Comparison of ENCODE assay signal across 9 mouse cellular contexts in the genomic region with DNA sequence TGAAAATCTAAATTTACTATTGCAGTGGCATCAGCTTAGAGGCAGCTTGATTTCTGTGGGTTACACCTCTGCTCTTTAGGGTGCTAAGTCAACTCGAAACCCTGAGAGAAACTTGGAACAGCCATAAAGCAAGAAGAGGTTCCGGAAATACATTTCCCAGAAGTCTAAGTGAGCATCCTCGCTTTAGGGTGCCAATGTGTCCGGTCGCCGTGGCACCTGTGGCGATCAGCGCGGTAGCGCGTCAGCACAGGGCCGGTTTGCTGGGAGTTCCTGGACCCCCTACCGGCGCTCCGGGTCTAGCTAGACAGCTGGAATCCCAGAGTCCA. TPM values are rescaled to one million over a fixed set of nuclear protein-coding genes. Genes with fewer than 3 reads are reported as not detected.
A peak's percentile ranks its signal among the peaks of the same experiment; 100 is the strongest.
DNase-seq lines count a peak whose midpoint lies in the region; ATAC-seq and TF ChIP-seq lines count a peak whose summit lies in the region.
"Had no signal": no experiment of that assay in that cellular context is flagged by ENCODE, and none has a peak within 500 bp of the region (broad histone marks: within the 10 kb centered on the region; RNA-seq: fewer than 3 reads in every experiment).

No protein-coding gene starts in this region.

- H3K79me2 ChIP-seq in liver, adult 2 months (ENCODE audit: control insufficient read depth, insufficient read depth, low read length), result no peaks in the 10 kb centered on the region

- intact Hi-C loops in left cerebral cortex, postnatal 4 days (cut with DNase I), result no loop called here

- H3K9me3 ChIP-seq in embryonic facial prominence, embryonic 15.5 days (replicated peaks), result no peaks in the 10 kb centered on the region
- no peaks in the 10 kb centered on the region for H3K9me3 ChIP-seq in limb, embryonic 11.5 days (ENCODE audit: control insufficient read depth, low read length)
- no peaks in the 10 kb centered on the region for H3K9me3 ChIP-seq in neural tube, embryonic 15.5 days (replicated peaks)

- peak overlapping the region; percentile 66 for H3K9ac ChIP-seq in liver, adult 2 months (ENCODE audit: low read depth, low read length)
- H3K9ac ChIP-seq in embryonic facial prominence, embryonic 15.5 days, result peak overlapping the region; percentile 42
- H3K9ac ChIP-seq in limb, embryonic 11.5 days (ENCODE audit: low read length), result peak overlapping the region; percentile 38
- H3K9ac ChIP-seq in neural tube, embryonic 15.5 days (replicated peaks), result peak overlapping the region; percentile 63

- WGBS in liver, adult 2 months, result 1% methylated on average over 15 of the region's 15 CpGs
- 3% methylated on average over 15 of the region's 15 CpGs for WGBS in embryonic facial prominence, embryonic 15.5 days
- WGBS in limb, embryonic 11.5 days, result 2% methylated on average over 15 of the region's 15 CpGs
- WGBS in neural tube, embryonic 15.5 days, result under 1% methylated on average over 15 of the region's 15 CpGs

- no peak for DNase-seq in liver, adult 2 months (ENCODE audit: extremely low read depth, low read depth, low spot score)
- DNase-seq in liver, result no peak
- DNase-seq in limb, embryonic 11.5 days (ENCODE audit: low spot score), result no peak
- no peak for DNase-seq in left cerebral cortex, postnatal 4 days
- no peak for DNase-seq in kidney, adult 9 months

- H3K27me3 ChIP-seq in liver, adult 2 months (ENCODE audit: control insufficient read depth, insufficient read depth, low read length), result no peaks in the 10 kb centered on the region
- H3K27me3 ChIP-seq in embryonic facial prominence, embryonic 15.5 days, result no peaks in the 10 kb centered on the region
- H3K27me3 ChIP-seq in limb, embryonic 11.5 days (ENCODE audit: control insufficient read depth, insufficient read depth, low read length), result no peaks in the 10 kb centered on the region
- no peaks in the 10 kb centered on the region for H3K27me3 ChIP-seq in neural tube, embryonic 15.5 days (replicated peaks)

- TF ChIP-seq POLR2A in liver, adult 2 months (IDR thresholded peaks at IDR 0.05; ENCODE audit: extremely low read depth, insufficient read depth, low read length), result no peak

- no peak for TF ChIP-seq CTCF in liver, adult 2 months (IDR thresholded peaks at IDR 0.05; ENCODE audit: low read depth, low read length)

- H3K4me1 ChIP-seq in liver, adult 2 months (ENCODE audit: control insufficient read depth, insufficient read depth, low read length), result no peaks in the 10 kb centered on the region
- peaks cover 6% of the 10 kb centered on the region; the same call in 1 of the 2 replicates for H3K4me1 ChIP-seq in embryonic facial prominence, embryonic 15.5 days
- H3K4me1 ChIP-seq in limb, embryonic 11.5 days (ENCODE audit: control insufficient read depth, insufficient read depth, low read length), result no peaks in the 10 kb centered on the region
- H3K4me1 ChIP-seq in neural tube, embryonic 15.5 days, result peaks cover 12% of the 10 kb centered on the region

- peak overlapping the region; percentile 80 for H3K4me3 ChIP-seq in liver, adult 2 months (ENCODE audit: insufficient read depth, low read depth, low read length)
- H3K4me3 ChIP-seq in embryonic facial prominence, embryonic 15.5 days (replicated peaks), result peak overlapping the region; percentile 63
- H3K4me3 ChIP-seq in limb, embryonic 11.5 days (ENCODE audit: low read depth, low read length), result peak overlapping the region; percentile 47
- H3K4me3 ChIP-seq in neural tube, embryonic 15.5 days (replicated peaks), result peak overlapping the region; percentile 62

- peak overlapping the region; percentile 45 for H3K27ac ChIP-seq in liver, adult 2 months (replicated peaks; ENCODE audit: insufficient read depth, low read depth, low read length)
- peak overlapping the region; percentile 87 for H3K27ac ChIP-seq in embryonic facial prominence, embryonic 15.5 days (replicated peaks)
- no peak overlapping the region for H3K27ac ChIP-seq in limb, embryonic 11.5 days (replicated peaks; ENCODE audit: low read depth, low read length)
- peak overlapping the region; percentile 97 for H3K27ac ChIP-seq in neural tube, embryonic 15.5 days (replicated peaks)

- peak; percentile 37 for ATAC-seq in embryonic facial prominence, embryonic 15.5 days (ENCODE audit: insufficient number of reproducible peaks, low FRiP score, low TSS enrichment, low read depth)
- no peak for ATAC-seq in limb, embryonic 11.5 days (ENCODE audit: insufficient number of reproducible peaks, low FRiP score, low TSS enrichment, low read depth)
- no peak for ATAC-seq in neural tube, embryonic 15.5 days (ENCODE audit: low FRiP score)
- ATAC-seq in erythroid progenitor cell, adult 5-6 weeks (replicated peaks; ENCODE audit: low FRiP score, poor library complexity, severe bottlenecking), result no peak

- H3K36me3 ChIP-seq in liver, adult 2 months (ENCODE audit: control insufficient read depth, insufficient read depth, low read length), result no peaks in the 10 kb centered on the region
- no peaks in the 10 kb centered on the region for H3K36me3 ChIP-seq in embryonic facial prominence, embryonic 15.5 days
- H3K36me3 ChIP-seq in limb, embryonic 11.5 days (ENCODE audit: control insufficient read depth, insufficient read depth, low read length), result no peaks in the 10 kb centered on the region
- H3K36me3 ChIP-seq in neural tube, embryonic 15.5 days, result peaks cover 3% of the 10 kb centered on the region; the same call in 1 of the 2 replicates

- peak overlapping the region; percentile 55 for H3K4me2 ChIP-seq in embryonic facial prominence, embryonic 15.5 days (replicated peaks)
- peak overlapping the region; percentile 58 for H3K4me2 ChIP-seq in limb, embryonic 11.5 days (ENCODE audit: low read depth, severe bottlenecking)
- peak overlapping the region; percentile 65 for H3K4me2 ChIP-seq in neural tube, embryonic 15.5 days

RNA-seq across cellular contexts. Expression of a gene that starts 0.6 kb away (rescaled TPM):
- total RNA-seq in liver, adult 2 months (2014; rRNA removed), result 0.18 and 0.40 TPM in 2 replicates
- polyA plus RNA-seq in liver, adult 2 months (2012; rRNA removed), result 0.41 and 0.54 TPM in 2 replicates
- polyA plus RNA-seq in embryonic facial prominence, embryonic 15.5 days (2015; fragmentation: Nextera tagmentation; extraction: Ambion mirVana), result 4.4 and 4.6 TPM in 2 replicates
- 2.3 TPM in 2 replicates for polyA plus RNA-seq in limb, embryonic 11.5 days (2014; fragmentation: Nextera tagmentation; extraction: Ambion mirVana)
- polyA plus RNA-seq in neural tube, embryonic 15.5 days (2015; fragmentation: Nextera tagmentation; extraction: Ambion mirVana), result 7.7 and 8.8 TPM in 2 replicates
- total RNA-seq in left cerebral cortex, postnatal 4 days (2021), result 10 to 100 TPM; 13.7 to 17.3 TPM
- total RNA-seq in erythroid progenitor cell, adult 5-6 weeks (2015; ENCODE audit: low replicate concordance), result not detected in 2 replicates
- not detected in 2 replicates for total RNA-seq in erythroid progenitor cell, adult 5-6 weeks (2017; ENCODE audit: low replicate concordance)

RNA-seq across cellular contexts. Expression of a gene that starts 15.8 kb away (rescaled TPM):
- total RNA-seq in liver, adult 2 months (2014; rRNA removed), result 41.2 and 59.5 TPM in 2 replicates
- polyA plus RNA-seq in liver, adult 2 months (2012; rRNA removed), result 71.5 and 82.7 TPM in 2 replicates
- 126 and 127 TPM in 2 replicates for polyA plus RNA-seq in embryonic facial prominence, embryonic 15.5 days (2015; fragmentation: Nextera tagmentation; extraction: Ambion mirVana)
- 199 TPM in 2 replicates for polyA plus RNA-seq in limb, embryonic 11.5 days (2014; fragmentation: Nextera tagmentation; extraction: Ambion mirVana)
- polyA plus RNA-seq in neural tube, embryonic 15.5 days (2015; fragmentation: Nextera tagmentation; extraction: Ambion mirVana), result 129 and 149 TPM in 2 replicates
- 100 to 1,000 TPM; 198 to 213 TPM for total RNA-seq in left cerebral cortex, postnatal 4 days (2021)
- 70.0 and 96.9 TPM in 2 replicates for total RNA-seq in erythroid progenitor cell, adult 5-6 weeks (2015; ENCODE audit: low replicate concordance)
- total RNA-seq in erythroid progenitor cell, adult 5-6 weeks (2017; ENCODE audit: low replicate concordance), result 61.0 and 94.6 TPM in 2 replicates

RNA-seq across cellular contexts. Expression of a gene that starts 19.3 kb away (rescaled TPM):
- total RNA-seq in liver, adult 2 months (2014; rRNA removed), result 109 and 149 TPM in 2 replicates
- 62.8 and 76.5 TPM in 2 replicates for polyA plus RNA-seq in liver, adult 2 months (2012; rRNA removed)
- polyA plus RNA-seq in embryonic facial prominence, embryonic 15.5 days (2015; fragmentation: Nextera tagmentation; extraction: Ambion mirVana), result 179 and 184 TPM in 2 replicates
- 84.2 and 93.8 TPM in 2 replicates for polyA plus RNA-seq in limb, embryonic 11.5 days (2014; fragmentation: Nextera tagmentation; extraction: Ambion mirVana)
- 165 and 170 TPM in 2 replicates for polyA plus RNA-seq in neural tube, embryonic 15.5 days (2015; fragmentation: Nextera tagmentation; extraction: Ambion mirVana)
- 100 to 1,000 TPM; 120 to 122 TPM for total RNA-seq in left cerebral cortex, postnatal 4 days (2021)
- 116 and 138 TPM in 2 replicates for total RNA-seq in erythroid progenitor cell, adult 5-6 weeks (2015; ENCODE audit: low replicate concordance)
- 125 and 153 TPM in 2 replicates for total RNA-seq in erythroid progenitor cell, adult 5-6 weeks (2017; ENCODE audit: low replicate concordance)

RNA-seq across cellular contexts. Expression of a gene that starts 41.0 kb away (rescaled TPM):
- total RNA-seq in liver, adult 2 months (2014; rRNA removed), result not detected in 2 replicates
- not detected in 2 replicates for polyA plus RNA-seq in liver, adult 2 months (2012; rRNA removed)
- polyA plus RNA-seq in embryonic facial prominence, embryonic 15.5 days (2015; fragmentation: Nextera tagmentation; extraction: Ambion mirVana), result not detected in 2 replicates
- not detected in 2 replicates for polyA plus RNA-seq in limb, embryonic 11.5 days (2014; fragmentation: Nextera tagmentation; extraction: Ambion mirVana)
- 0.12 and 0.20 TPM in 2 replicates for polyA plus RNA-seq in neural tube, embryonic 15.5 days (2015; fragmentation: Nextera tagmentation; extraction: Ambion mirVana)
- total RNA-seq in left cerebral cortex, postnatal 4 days (2021), result under 1 TPM; 0.06 to 0.08 TPM
- total RNA-seq in erythroid progenitor cell, adult 5-6 weeks (2015; ENCODE audit: low replicate concordance), result not detected in 2 replicates
- total RNA-seq in erythroid progenitor cell, adult 5-6 weeks (2017; ENCODE audit: low replicate concordance), result not detected in 2 replicates
- polyA plus RNA-seq: large intestine, adult 2 months had no signal

RNA-seq across cellular contexts. Expression of a gene that starts 44.1 kb away (rescaled TPM):
- total RNA-seq in liver, adult 2 months (2014; rRNA removed), result 0.28 and 1.2 TPM in 2 replicates
- polyA plus RNA-seq in liver, adult 2 months (2012; rRNA removed), result 4.5 TPM in 2 replicates
- polyA plus RNA-seq in embryonic facial prominence, embryonic 15.5 days (2015; fragmentation: Nextera tagmentation; extraction: Ambion mirVana), result 26.0 and 29.4 TPM in 2 replicates
- 30.6 and 31.5 TPM in 2 replicates for polyA plus RNA-seq in limb, embryonic 11.5 days (2014; fragmentation: Nextera tagmentation; extraction: Ambion mirVana)
- 37.6 and 38.7 TPM in 2 replicates for polyA plus RNA-seq in neural tube, embryonic 15.5 days (2015; fragmentation: Nextera tagmentation; extraction: Ambion mirVana)
- 10 to 100 TPM; 35.1 to 36.6 TPM for total RNA-seq in left cerebral cortex, postnatal 4 days (2021)
- total RNA-seq in erythroid progenitor cell, adult 5-6 weeks (2015; ENCODE audit: low replicate concordance), result 4.0 and 10.1 TPM in 2 replicates
- total RNA-seq in erythroid progenitor cell, adult 5-6 weeks (2017; ENCODE audit: low replicate concordance), result 6.7 and 7.6 TPM in 2 replicates
